Mouse (Mus musculus) embryonic facial prominence, embryonic 15.5 days (tissue): ENCODE measurements at regions not wholly inside any gene's neighbourhood (a gene's known extent, or its start where the extent isn't known, plus 50 kb on each side); places are given as distances from the start of the nearest gene placed in this dataset.

Experiments
- ATAC-seq: fragments of 200-750 bp; cut with Nextera tagmentation; 2 replicates; pipeline ENCODE4 v1.8.0; 2017; ENCODE audit warnings: low read depth, moderate TSS enrichment; ENCODE audit not compliant: insufficient number of reproducible peaks, low FRiP score, low TSS enrichment
- H3K27ac ChIP-seq: fragments of 300-500 bp; sonication (generic); replicated peaks from 2 replicates; pipeline ENCODE4 v1.5.1; 2015; ENCODE audit warnings: mild to moderate bottlenecking, inconsistent platforms
- H3K27me3 ChIP-seq: fragments of 300-500 bp; sonication (generic); 2 replicates; pipeline ENCODE4 v1.6.1; 2015; ENCODE audit warnings: inconsistent platforms
- H3K36me3 ChIP-seq: fragments of 300-500 bp; sonication (generic); 2 replicates; pipeline ENCODE4 v1.6.1; 2015; ENCODE audit warnings: mild to moderate bottlenecking, inconsistent platforms
- H3K4me1 ChIP-seq: fragments of 300-500 bp; sonication (generic); 2 replicates; pipeline ENCODE4 v1.6.1; 2015; ENCODE audit warnings: inconsistent platforms
- H3K4me2 ChIP-seq: fragments of 300-500 bp; sonication (generic); replicated peaks from 2 replicates; pipeline ENCODE4 v1.6.1; 2015; ENCODE audit warnings: mild to moderate bottlenecking, inconsistent platforms
- H3K4me3 ChIP-seq: fragments of 300-500 bp; sonication (generic); replicated peaks from 2 replicates; pipeline ENCODE4 v1.5.1; 2015; ENCODE audit warnings: mild to moderate bottlenecking, inconsistent platforms
- H3K9ac ChIP-seq: fragments of 300-500 bp; sonication (generic); 2 replicates; pipeline ENCODE4 v1.6.1; 2015; ENCODE audit warnings: inconsistent platforms
- H3K9me3 ChIP-seq: fragments of 300-500 bp; sonication (generic); replicated peaks from 2 replicates; pipeline ENCODE4 v1.6.1; 2016; ENCODE audit warnings: inconsistent platforms
- WGBS: fragments of 180-500 bp; shearing (Covaris S2); methylation state at CpG from one replicate; pipeline ENCODE4 v1.1.7; 2015; 5-methylcytosine and 5-hydroxymethylcytosine counted together

GRCm38 (mm10) chr13:72418285-72418684 lies 210.3 kb upstream of the Irx2 start:
- no peaks in the 10 kb centered on the region for H3K36me3 ChIP-seq
- no peaks in the 10 kb centered on the region for H3K4me1 ChIP-seq
- no peak overlapping the region for H3K9ac ChIP-seq
- H3K9me3 ChIP-seq: no peaks in the 10 kb centered on the region
- no peak overlapping the region for H3K4me3 ChIP-seq
- WGBS: 70% methylated on average over 2 of the region's 2 CpGs
- no peak overlapping the region for H3K27ac ChIP-seq
- ATAC-seq: no peak
- H3K27me3 ChIP-seq: no peaks in the 10 kb centered on the region
- H3K4me2 ChIP-seq: no peak overlapping the region

- ATAC-seq: no peak
- Histone ChIP-seq H3K27ac (no peak overlapping the region), H3K4me1 (no peaks in the 10 kb centered on the region), H3K4me2 (no peak overlapping the region), H3K27me3 (no peaks in the 10 kb centered on the region), H3K36me3 (no peaks in the 10 kb centered on the region), H3K9me3 (no peaks in the 10 kb centered on the region), H3K4me3 (no peak overlapping the region), H3K9ac (no peak overlapping the region)
- 77% methylated on average over 4 of the region's 4 CpGs for WGBS
Measured at GRCm38 (mm10) chr13:72419532-72419931, 209.1 kb upstream of the Irx2 start.

- no peaks in the 10 kb centered on the region for H3K9me3 ChIP-seq
- no peak overlapping the region for H3K9ac ChIP-seq
- no peak overlapping the region for H3K4me3 ChIP-seq
- WGBS: 21% methylated on average over 8 of the region's 8 CpGs
- H3K27ac ChIP-seq: no peak overlapping the region
- H3K4me1 ChIP-seq: no peaks in the 10 kb centered on the region
- ATAC-seq: no peak
- H3K4me2 ChIP-seq: no peak overlapping the region
- no peaks in the 10 kb centered on the region for H3K27me3 ChIP-seq
- H3K36me3 ChIP-seq: no peaks in the 10 kb centered on the region
Measured at GRCm38 (mm10) chr13:72425917-72426316, 202.7 kb upstream of the Irx2 start.

GRCm38 (mm10) chr13:72445336-72445735 lies 183.3 kb upstream of the Irx2 start:
- H3K9ac ChIP-seq: no peak overlapping the region
- H3K27me3 ChIP-seq: no peaks in the 10 kb centered on the region
- no peak overlapping the region for H3K4me2 ChIP-seq
- no peak for ATAC-seq
- no peaks in the 10 kb centered on the region for H3K9me3 ChIP-seq
- H3K36me3 ChIP-seq: no peaks in the 10 kb centered on the region
- H3K4me1 ChIP-seq: no peaks in the 10 kb centered on the region
- H3K27ac ChIP-seq: no peak overlapping the region
- 70% methylated on average over 3 of the region's 3 CpGs for WGBS
- H3K4me3 ChIP-seq: no peak overlapping the region

GRCm38 (mm10) chr13:72448458-72449058 lies 180.1 kb upstream of the Irx2 start:
- Histone ChIP-seq H3K4me2 (no peak overlapping the region), H3K4me3 (no peak overlapping the region), H3K27ac (no peak overlapping the region), H3K4me1 (no peaks in the 10 kb centered on the region), H3K27me3 (no peaks in the 10 kb centered on the region), H3K36me3 (no peaks in the 10 kb centered on the region), H3K9ac (no peak overlapping the region), H3K9me3 (no peaks in the 10 kb centered on the region)
- no peak for ATAC-seq
- WGBS: 82% methylated on average over 5 of the region's 5 CpGs

GRCm38 (mm10) chr13:72495353-72495752 lies 133.3 kb upstream of the Irx2 start:
- Histone ChIP-seq H3K4me2 (no peak overlapping the region), H3K9ac (no peak overlapping the region), H3K9me3 (no peaks in the 10 kb centered on the region), H3K4me3 (no peak overlapping the region), H3K4me1 (no peaks in the 10 kb centered on the region), H3K36me3 (no peaks in the 10 kb centered on the region), H3K27me3 (0 out of 2 replicates have a peak, but pooled peaks cover 4% of the 10 kb centered on the region), H3K27ac (no peak overlapping the region)
- ATAC-seq: no peak
- WGBS: 75% methylated on average over 7 of the region's 7 CpGs

- Histone ChIP-seq H3K9ac (no peak overlapping the region), H3K9me3 (no peaks in the 10 kb centered on the region), H3K27ac (no peak overlapping the region), H3K36me3 (no peaks in the 10 kb centered on the region), H3K4me2 (no peak overlapping the region), H3K4me1 (no peaks in the 10 kb centered on the region), H3K27me3 (0 out of 2 replicates have a peak, but pooled peaks cover 4% of the 10 kb centered on the region), H3K4me3 (no peak overlapping the region)
- 73% methylated on average over 5 of the region's 5 CpGs for WGBS
- ATAC-seq: no peak
Measured at GRCm38 (mm10) chr13:72497036-72497435, 131.6 kb upstream of the Irx2 start.

- Histone ChIP-seq H3K27me3 (0 out of 2 replicates have a peak, but pooled peaks cover 4% of the 10 kb centered on the region), H3K9ac (no peak overlapping the region), H3K36me3 (no peaks in the 10 kb centered on the region), H3K4me3 (no peak overlapping the region), H3K4me1 (no peaks in the 10 kb centered on the region), H3K4me2 (no peak overlapping the region), H3K9me3 (no peaks in the 10 kb centered on the region), H3K27ac (no peak overlapping the region)
- WGBS: 24% methylated on average over 10 of the region's 10 CpGs
- ATAC-seq: no peak
Measured at GRCm38 (mm10) chr13:72497521-72497920, 131.1 kb upstream of the Irx2 start.

- H3K4me1 ChIP-seq: no peaks in the 10 kb centered on the region
- H3K4me2 ChIP-seq: no peak overlapping the region
- H3K9ac ChIP-seq: no peak overlapping the region
- H3K36me3 ChIP-seq: no peaks in the 10 kb centered on the region
- H3K9me3 ChIP-seq: no peaks in the 10 kb centered on the region
- H3K27me3 ChIP-seq: no peaks in the 10 kb centered on the region
- no peak for ATAC-seq
- no peak overlapping the region for H3K4me3 ChIP-seq
- no peak overlapping the region for H3K27ac ChIP-seq
- 90% methylated on average over 4 of the region's 4 CpGs for WGBS
Measured at GRCm38 (mm10) chr13:72505954-72506353, 122.7 kb upstream of the Irx2 start.

GRCm38 (mm10) chr13:72538633-72539032 lies 90.0 kb upstream of the Irx2 start:
- Histone ChIP-seq H3K27me3 (no peaks in the 10 kb centered on the region), H3K4me2 (no peak overlapping the region), H3K9ac (no peak overlapping the region), H3K36me3 (no peaks in the 10 kb centered on the region), H3K4me1 (no peaks in the 10 kb centered on the region), H3K27ac (no peak overlapping the region), H3K4me3 (no peak overlapping the region), H3K9me3 (no peaks in the 10 kb centered on the region)
- no peak for ATAC-seq
- 80% methylated on average over 4 of the region's 4 CpGs for WGBS

- no peak overlapping the region for H3K27ac ChIP-seq
- no peaks in the 10 kb centered on the region for H3K36me3 ChIP-seq
- no peaks in the 10 kb centered on the region for H3K4me1 ChIP-seq
- no peak overlapping the region for H3K4me3 ChIP-seq
- H3K4me2 ChIP-seq: no peak overlapping the region
- H3K9me3 ChIP-seq: no peaks in the 10 kb centered on the region
- 82% methylated on average over 3 of the region's 3 CpGs for WGBS
- no peaks in the 10 kb centered on the region for H3K27me3 ChIP-seq
- no peak overlapping the region for H3K9ac ChIP-seq
- no peak for ATAC-seq
Measured at GRCm38 (mm10) chr13:72541706-72542105, 86.9 kb upstream of the Irx2 start.

GRCm38 (mm10) chr13:72557951-72558350 lies 70.7 kb upstream of the Irx2 start:
- WGBS: 75% methylated on average over 8 of the region's 8 CpGs
- ATAC-seq: no peak
- Histone ChIP-seq H3K9me3 (no peaks in the 10 kb centered on the region), H3K4me3 (no peak overlapping the region), H3K27ac (no peak overlapping the region), H3K36me3 (no peaks in the 10 kb centered on the region), H3K9ac (no peak overlapping the region), H3K4me2 (no peak overlapping the region), H3K4me1 (no peaks in the 10 kb centered on the region), H3K27me3 (no peaks in the 10 kb centered on the region)
